Mouse (Mus musculus) liver, embryonic 14.5 days (tissue): ENCODE results near the gene Snrpg. TPM values are rescaled to one million over a fixed set of nuclear protein-coding genes. Genes with fewer than 3 reads are reported as not detected.

Source experiments
- ATAC-seq: fragments of 200-750 bp; cut with Nextera tagmentation; 2 replicates; pipeline ENCODE4 v1.8.0; 2017; ENCODE audit warnings: moderate number of reproducible peaks, mild to moderate bottlenecking, moderate library complexity; ENCODE audit not compliant: insufficient read depth
- DNase-seq, 3 experiments: peaks; one replicate each; pipeline ENCODE4 v3.0.0-alpha.2; 2012 to 2013; ENCODE audit warnings: low read depth in 3 of 3, low spot score in 3 of 3
- H3K27ac ChIP-seq: fragments of 300-500 bp; sonication (generic); 2 replicates; pipeline ENCODE4 v1.5.1; 2014; ENCODE audit warnings: moderate library complexity, mild to moderate bottlenecking, control low read depth, inconsistent platforms
- H3K27me3 ChIP-seq: fragments of 300-500 bp; sonication (generic); 2 replicates; pipeline ENCODE4 v1.6.1; 2014; ENCODE audit warnings: mild to moderate bottlenecking, low read length, moderate library complexity; ENCODE audit not compliant: control insufficient read depth, insufficient read depth
- H3K36me3 ChIP-seq: fragments of 300-500 bp; sonication (generic); replicated peaks from 2 replicates; pipeline ENCODE4 v1.6.1; 2014; ENCODE audit warnings: low read depth; ENCODE audit not compliant: control insufficient read depth, insufficient read depth
- H3K4me1 ChIP-seq, 2 experiments: fragments of 200-500 bp in 1 of 2; fragments of 300-500 bp in 1 of 2; sonication (generic) in 1 of 2; replicated peaks; 2 replicates each; pipeline ENCODE4 v1.6.1; 2012 to 2014; ENCODE audit warnings: antibody characterized with exemption in 1 of 2, inconsistent platforms in 1 of 2, low read length in 1 of 2; ENCODE audit not compliant: control insufficient read depth in 2 of 2, insufficient read depth in 2 of 2
- H3K4me2 ChIP-seq: fragments of 300-500 bp; sonication (generic); 2 replicates; pipeline ENCODE4 v1.6.1; 2014; ENCODE audit warnings: low read depth, mild to moderate bottlenecking, control low read depth, moderate library complexity
- H3K4me3 ChIP-seq, 2 experiments: fragments of 200-500 bp in 1 of 2; fragments of 300-500 bp in 1 of 2; sonication (generic) in 1 of 2; 2 replicates each; pipeline ENCODE4 v1.5.1; 2012 to 2014; ENCODE audit warnings: low read depth in 2 of 2, low read length in 2 of 2, mild to moderate bottlenecking in 2 of 2, control low read depth in 1 of 2, inconsistent platforms in 1 of 2, moderate library complexity in 1 of 2; ENCODE audit not compliant: insufficient read depth in 1 of 2
- H3K9ac ChIP-seq: fragments of 300-500 bp; sonication (generic); replicated peaks from 2 replicates; pipeline ENCODE4 v1.6.1; 2014; ENCODE audit warnings: mild to moderate bottlenecking, control low read depth, moderate library complexity
- H3K9me3 ChIP-seq: fragments of 300-500 bp; sonication (generic); 2 replicates; pipeline ENCODE4 v1.6.1; 2016; ENCODE audit warnings: low read length, mixed read lengths; ENCODE audit not compliant: control insufficient read depth
- CTCF ChIP-seq: IDR thresholded peaks from 2 replicates; pipeline ENCODE4 v1.5.1; 2016; ENCODE audit warnings: antibody characterized with exemption, low read depth, control low read depth
- EP300 ChIP-seq: IDR thresholded peaks from 2 replicates; pipeline ENCODE4 v1.6.1; 2016; ENCODE audit warnings: antibody characterized with exemption, low read depth
- WGBS: fragments of 180-500 bp; shearing (Covaris S2); extraction: QIAGEN DNeasy Blood & Tissue Kit; methylation state at CpG from one replicate; pipeline ENCODE4 v1.1.7; 2014; ENCODE audit not compliant: insufficient replicate concordance; 5-methylcytosine and 5-hydroxymethylcytosine counted together
- polyA plus RNA-seq, 2 experiments: library from polyadenylated mRNA; depleted of rRNA in 1 of 2; stranded (reverse) in 1 of 2; unstranded in 1 of 2; fragments of >200 nt; fragmentation: Nextera tagmentation in 1 of 2; extraction: Ambion mirVana in 1 of 2; gene quantifications; 2 replicates each; pipeline versions ENCODE4 v1.2.1 to v1.2.3; 2012 to 2014

The Snrpg gene
- polyA plus RNA-seq, 2 experiments, result 135 to 440 TPM

DNA sequence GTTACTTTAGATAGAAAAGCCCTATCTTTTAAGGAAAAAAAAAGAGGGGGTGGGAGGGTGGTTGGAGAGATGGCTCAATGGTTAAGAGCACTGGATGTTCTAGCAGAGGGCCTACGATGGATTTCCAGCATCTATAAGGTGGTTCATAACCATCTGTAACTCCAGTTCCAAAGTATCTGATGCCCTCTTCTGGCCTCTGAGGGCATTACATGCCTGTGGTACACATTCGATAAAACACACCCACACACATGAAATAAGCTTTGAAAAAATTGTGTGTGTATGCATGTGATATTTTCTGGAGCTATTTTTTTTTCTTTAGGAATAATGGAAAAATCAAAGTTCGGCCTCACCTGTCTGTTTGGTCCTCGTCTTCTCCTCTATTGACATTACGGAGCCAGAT is 20.2 kb downstream of the Snrpg start:
- no peak overlapping the region for H3K4me3 ChIP-seq
- no peaks in the 10 kb centered on the region for H3K27me3 ChIP-seq
- peaks cover 2 to 8% of the 10 kb centered on the region in 2 experiments; a peak in 2 of 4 replicates for H3K4me1 ChIP-seq
- WGBS, result 76% methylated on average over 5 of the region's 5 CpGs
- no peak overlapping the region for H3K9ac ChIP-seq
- TF ChIP-seq EP300, result no peak
- TF ChIP-seq CTCF, result peak; percentile 62
- DNase-seq (no peak), ATAC-seq (no peak)
- H3K4me2 ChIP-seq, result no peak overlapping the region
- no peak overlapping the region for H3K27ac ChIP-seq
- peaks cover 20% of the 10 kb centered on the region for H3K36me3 ChIP-seq
- H3K9me3 ChIP-seq, result no peaks in the 10 kb centered on the region

DNA sequence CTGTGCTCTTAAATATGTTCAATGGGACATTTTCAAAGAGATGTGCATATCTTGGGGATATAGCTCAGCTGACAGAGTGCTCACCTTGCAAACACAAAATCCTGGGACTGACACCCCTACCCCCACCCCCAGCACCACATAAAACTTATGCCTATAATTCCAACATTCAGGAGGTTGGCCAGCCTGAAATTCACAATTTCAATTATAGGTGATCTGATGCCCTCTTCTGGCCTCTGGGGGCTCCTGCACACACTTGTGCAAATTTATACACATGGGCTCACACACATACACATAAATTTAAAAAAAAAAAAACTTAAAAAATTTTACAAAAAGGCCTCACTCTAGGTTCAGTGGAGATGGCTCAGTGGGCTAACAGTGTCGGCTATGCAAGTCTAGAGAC is 22.1 kb downstream of the Snrpg start:
- Histone ChIP-seq H3K9me3 (no peaks in the 10 kb centered on the region), H3K4me2 (no peak overlapping the region), H3K27me3 (no peaks in the 10 kb centered on the region), H3K4me1 (peaks cover 8 to 18% of the 10 kb centered on the region in 2 experiments; a peak in 3 of 4 replicates), H3K36me3 (peaks cover 19% of the 10 kb centered on the region), H3K4me3 (no peak overlapping the region), H3K27ac (no peak overlapping the region), H3K9ac (no peak overlapping the region)
- ATAC-seq, result no peak
- WGBS, result 74% methylated on average over 1 of the region's 1 CpGs
- no peak for DNase-seq
- TF ChIP-seq CTCF (peak; percentile 16; the same call in 1 of the 2 replicates), EP300 (no peak)

DNA sequence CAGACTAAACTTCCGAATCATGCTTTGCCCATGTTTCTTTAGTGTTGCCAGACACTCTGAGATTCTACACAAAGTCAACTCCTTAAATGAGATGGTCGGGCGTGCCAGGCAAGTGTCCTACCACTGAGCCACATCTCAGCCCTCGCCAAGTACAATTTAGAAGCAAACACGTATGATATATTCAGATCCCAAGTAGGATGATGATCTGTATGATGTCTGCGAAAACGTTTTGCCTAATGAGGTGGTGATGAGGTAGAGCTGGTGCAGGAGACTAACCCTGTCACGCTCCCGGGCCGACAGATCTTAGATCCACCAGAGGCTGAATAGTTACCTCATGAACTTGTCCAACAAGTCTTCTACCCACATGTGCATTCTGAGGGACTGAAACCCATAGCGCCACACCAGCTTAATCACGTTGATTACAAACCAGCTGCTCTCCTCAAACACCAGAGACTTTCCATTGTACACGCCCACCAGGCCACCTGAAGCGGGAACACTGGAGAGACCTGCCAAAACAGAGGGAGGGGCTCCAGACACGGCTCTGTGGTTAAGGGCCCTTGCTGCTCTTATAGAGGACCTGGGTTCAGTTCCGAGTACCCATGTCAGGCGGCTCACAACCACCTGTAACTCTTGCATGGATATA is 23.1 kb downstream of the Snrpg start:
- 81% methylated on average over 17 of the region's 17 CpGs for WGBS
- ATAC-seq, result no peak
- no peaks in the 10 kb centered on the region; the same call in 1 of the 2 replicates for H3K27me3 ChIP-seq
- no peak for DNase-seq
- no peak overlapping the region for H3K27ac ChIP-seq
- TF ChIP-seq CTCF (no peak), EP300 (no peak)
- H3K9ac ChIP-seq, result no peak overlapping the region
- no peaks in the 10 kb centered on the region for H3K9me3 ChIP-seq
- H3K4me1 ChIP-seq, result peaks cover 8 to 18% of the 10 kb centered on the region in 2 experiments; a peak in 3 of 4 replicates
- no peak overlapping the region for H3K4me3 ChIP-seq
- H3K4me2 ChIP-seq, result no peak overlapping the region
- H3K36me3 ChIP-seq, result peaks cover 12% of the 10 kb centered on the region

DNA sequence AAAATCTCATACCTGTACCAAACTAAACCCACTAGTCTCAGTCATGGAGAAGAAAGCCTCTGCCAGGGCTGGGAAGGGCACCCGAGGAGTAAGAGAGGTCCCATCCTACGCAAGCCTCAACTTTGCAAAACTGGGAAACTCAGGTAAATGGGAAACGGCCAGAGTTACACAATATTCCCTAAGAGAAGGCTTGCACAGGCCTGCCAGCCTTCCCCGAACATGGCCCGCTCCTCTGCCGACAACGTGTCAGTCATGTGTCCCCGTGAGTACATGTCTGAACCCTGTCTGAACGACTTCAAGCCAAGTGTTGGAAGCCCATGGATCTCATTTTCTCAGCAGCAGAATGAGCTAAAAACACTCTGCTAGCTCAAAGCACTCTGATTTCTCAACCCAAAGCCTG is 23.9 kb downstream of the Snrpg start:
- no peak overlapping the region for H3K27ac ChIP-seq
- H3K36me3 ChIP-seq, result peaks cover 12% of the 10 kb centered on the region
- peak overlapping the region; percentile 68 for H3K4me2 ChIP-seq
- H3K4me1 ChIP-seq, result peaks cover 8 to 19% of the 10 kb centered on the region in 2 experiments; a peak in 3 of 4 replicates
- no peak overlapping the region for H3K4me3 ChIP-seq
- H3K9ac ChIP-seq, result no peak overlapping the region
- DNase-seq, result no peak
- 78% methylated on average over 9 of the region's 9 CpGs for WGBS
- no peaks in the 10 kb centered on the region; the same call in 1 of the 2 replicates for H3K27me3 ChIP-seq
- TF ChIP-seq CTCF (no peak), EP300 (no peak)
- ATAC-seq, result no peak
- no peaks in the 10 kb centered on the region for H3K9me3 ChIP-seq

DNA sequence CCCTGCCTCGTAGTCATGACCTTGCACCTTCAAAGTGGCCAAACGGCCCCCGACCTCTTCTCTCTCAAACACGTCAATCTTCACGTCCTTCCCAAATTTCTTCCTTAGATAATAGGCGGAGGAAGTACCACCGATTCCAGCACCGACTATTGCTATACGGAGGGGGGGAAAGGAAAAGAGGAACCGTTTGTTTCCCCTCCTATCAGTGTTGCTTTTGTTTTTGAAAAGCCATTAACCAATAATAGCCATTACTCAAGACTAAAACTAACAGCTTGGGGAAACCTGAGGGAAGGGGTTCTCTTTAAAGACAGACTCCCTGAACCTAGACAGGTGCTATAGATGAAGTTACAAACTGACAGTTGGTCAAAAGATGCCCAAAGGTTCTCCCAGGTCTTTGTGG is 24.9 kb downstream of the Snrpg start:
- H3K4me3 ChIP-seq, result peak overlapping the region; percentile 67 to 86
- H3K9me3 ChIP-seq, result no peaks in the 10 kb centered on the region
- peaks cover 8% of the 10 kb centered on the region for H3K36me3 ChIP-seq
- H3K9ac ChIP-seq, result peak overlapping the region; percentile 69
- H3K27me3 ChIP-seq, result no peaks in the 10 kb centered on the region; the same call in 1 of the 2 replicates
- no peak for ATAC-seq
- H3K27ac ChIP-seq, result no peak overlapping the region
- no peak for DNase-seq
- H3K4me2 ChIP-seq, result peak overlapping the region; percentile 68
- peaks cover 11 to 20% of the 10 kb centered on the region in 2 experiments; a peak in 3 of 4 replicates for H3K4me1 ChIP-seq
- 6% methylated on average over 10 of the region's 10 CpGs for WGBS
- TF ChIP-seq EP300, result no peak
- TF ChIP-seq CTCF, result no peak
